Mouse (Mus musculus) MEL (cell line): Measurements from ENCODE around the gene Rhot2.

Source experiments
- CTCF ChIP-seq, 3 experiments: IDR thresholded peaks in 2 of 3; conservative IDR thresholded peaks in 1 of 3; 2 replicates each; pipeline ENCODE4 v1.5.1; 2011 to 2012; ENCODE audit warnings: low read length in 3 of 3, low read depth in 2 of 3, mild to moderate bottlenecking in 2 of 3, improper control_type of control experiment in 1 of 3, inconsistent platforms in 1 of 3, mixed read lengths in 1 of 3, moderate library complexity in 1 of 3; ENCODE audit not compliant: control insufficient read depth in 1 of 3, insufficient read depth in 1 of 3, poor library complexity in 1 of 3, severe bottlenecking in 1 of 3
- EP300 ChIP-seq, 2 experiments: IDR thresholded peaks; 2 replicates each; pipeline ENCODE4 v1.6.1; 2011; ENCODE audit warnings: improper control_type of control experiment in 2 of 2, low read length in 2 of 2, low read depth in 1 of 2, mild to moderate bottlenecking in 1 of 2
- JUND ChIP-seq: IDR thresholded peaks from 2 replicates; pipeline ENCODE4 v1.6.1; 2011; ENCODE audit warnings: low read depth, mild to moderate bottlenecking, improper control_type of control experiment, low read length
- POLR2A ChIP-seq, 2 experiments: IDR thresholded peaks; 2 replicates each; pipeline ENCODE4 v1.6.1; 2011 to 2012; ENCODE audit warnings: low read length in 2 of 2, mild to moderate bottlenecking in 2 of 2, control low read depth in 1 of 2, improper control_type of control experiment in 1 of 2, low read depth in 1 of 2, moderate library complexity in 1 of 2; ENCODE audit not compliant: control insufficient read depth in 1 of 2, insufficient read depth in 1 of 2, poor library complexity in 1 of 2

GRCm38 (mm10) chr17:25888837-25889236 is 44.2 kb upstream of the Rhot2 start:
- no peak for TF ChIP-seq POLR2A (IDR thresholded peaks at IDR 0.05; ENCODE audit: control insufficient read depth in 1 of 2, insufficient read depth in 1 of 2, low read depth in 1 of 2, low read length in 2 of 2, poor library complexity in 1 of 2)
- no peak for TF ChIP-seq EP300 (IDR thresholded peaks at IDR 0.05; ENCODE audit: low read depth in 1 of 2, low read length in 2 of 2)
- TF ChIP-seq CTCF (IDR thresholded peaks at IDR 0.05 in 2 of 3, conservative IDR thresholded peaks at IDR 0.05 in 1 of 3; ENCODE audit: control insufficient read depth in 1 of 3, insufficient read depth in 1 of 3, low read depth in 2 of 3, low read length in 3 of 3, poor library complexity in 1 of 3, severe bottlenecking in 1 of 3), result no peak
- TF ChIP-seq JUND, result no peak
